Mouse (Mus musculus) Patski (cell line): ENCODE measurements around the gene Pla2g4a. TPM values are rescaled to one million over a fixed set of nuclear protein-coding genes. Genes with fewer than 3 reads are reported as not detected.

Source experiments
- ATAC-seq: fragments of 100-300 bp; one replicate; pipeline ENCODE4 v1.8.0; 2021
- CTCF ChIA-PET: fragments of 350-600 bp; sonication (Branson Sonifier 250); formaldehyde crosslinking; loops from one replicate; lab custom pipeline; 2022; ENCODE audit warnings: inconsistent platforms; lab: Charles Lee
- POLR2A ChIA-PET: fragments of 350-600 bp; sonication (Branson Sonifier 250); formaldehyde crosslinking; loops from one replicate; lab custom pipeline; 2022; ENCODE audit warnings: antibody characterized with exemption, inconsistent platforms; lab: Charles Lee
- DNase-seq: peaks from one replicate; pipeline ENCODE4 v3.0.0-alpha.2; 2011; ENCODE audit warnings: low read depth, low spot score
- H3K27me3 ChIP-seq: fragments of 371-371 bp; one replicate; pipeline ENCODE4 v1.5.1; 2021
- CTCF ChIP-seq: fragments of 100-300 bp; IDR thresholded peaks from one replicate; pipeline ENCODE4 v1.5.1; 2021
- in situ Hi-C: fragments of 300-500 bp; cut with MboI; formaldehyde crosslinking; loops from 3 replicates; pipeline ENCODE4 v1.11.1; 2018; ENCODE audit warnings: low pct_unique_long_range_greater_than_20kb, mixed read lengths
- polyA plus RNA-seq: library from polyadenylated mRNA; unstranded; gene quantifications from one replicate; pipeline ENCODE4 v1.2.3, GENCODE M21; 2021

The Pla2g4a gene
- polyA plus RNA-seq, result 16.0 TPM

- in situ Hi-C loops, result no loop called here
- ATAC-seq, result peak; percentile 96
- ChIA-PET POLR2A (no interaction called here), CTCF (no interaction called here)
- no peak for TF ChIP-seq CTCF
- no peaks in the 10 kb centered on the region for H3K27me3 ChIP-seq
- DNase-seq, result no peak
Measured at GRCm38 (mm10) chr1:149960734-149961424, at the start of gene Pla2g4a. Gene Pla2g4a, minus strand, starts transcription at chr1:149961290.

DNA sequence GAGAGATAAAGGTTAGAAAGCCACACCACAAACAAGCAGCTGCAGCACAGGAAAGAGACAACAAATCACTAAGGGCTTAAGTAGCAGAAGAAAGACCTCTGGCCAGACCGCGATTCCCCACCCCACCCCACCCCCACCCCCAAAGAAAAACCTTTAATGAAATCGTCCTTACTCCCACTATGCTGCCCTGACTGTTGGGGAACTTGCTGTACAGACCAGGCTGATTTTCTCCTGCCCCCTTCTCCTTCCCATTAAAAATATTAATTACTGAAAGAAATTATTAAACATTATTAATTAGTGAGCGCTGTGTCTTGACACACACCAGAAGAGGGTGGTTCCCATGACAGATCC lies 49.5 kb upstream of the Pla2g4a start:
- DNase-seq (no peak), ATAC-seq (no peak)
- TF ChIP-seq CTCF, result no peak
- POLR2A ChIA-PET, result no interaction called here
- in situ Hi-C loops, result no loop called here
- no peaks in the 10 kb centered on the region for H3K27me3 ChIP-seq
- CTCF ChIA-PET, result no interaction called here

GRCm38 (mm10) chr1:150009968-150010628 lies 49.0 kb upstream of the Pla2g4a start:
- ATAC-seq (no peak), DNase-seq (no peak)
- H3K27me3 ChIP-seq, result no peaks in the 10 kb centered on the region
- TF ChIP-seq CTCF, result no peak
- CTCF ChIA-PET, result no interaction called here
- POLR2A ChIA-PET, result no interaction called here
- in situ Hi-C loops, result no loop called here

GRCm38 (mm10) chr1:150009134-150009533 lies 48.0 kb upstream of the Pla2g4a start:
- CTCF ChIA-PET, result interaction anchor here (0.9 kb wide), 1 partner anchor 8 kb away, joined by 3 read pairs; no protein-coding TSS in a partner anchor
- POLR2A ChIA-PET, result no interaction called here
- no peaks in the 10 kb centered on the region for H3K27me3 ChIP-seq
- no peak for TF ChIP-seq CTCF
- in situ Hi-C loops, result no loop called here
- ATAC-seq (no peak), DNase-seq (no peak)

DNA sequence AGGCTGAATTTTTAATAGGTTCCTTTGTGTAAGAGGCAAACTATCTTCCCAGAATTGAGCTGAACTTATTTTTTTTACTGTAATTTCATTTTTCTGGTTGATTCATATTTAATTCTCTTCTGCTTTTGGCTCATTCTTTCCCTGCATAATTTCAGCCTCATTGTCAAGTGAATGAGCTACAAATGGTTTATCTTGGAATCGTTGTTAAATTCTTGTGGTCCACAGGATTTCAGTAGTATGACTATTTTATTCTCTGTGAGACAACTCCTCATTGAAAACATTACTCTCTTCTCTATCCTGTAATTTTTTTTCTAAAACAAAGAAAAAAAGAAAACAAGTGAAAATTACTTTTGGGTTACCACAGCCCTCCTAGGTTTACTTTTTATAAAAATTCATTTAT lies 14.5 kb upstream of the Pla2g4a start:
- in situ Hi-C loops, result no loop called here
- no peak for TF ChIP-seq CTCF
- POLR2A ChIA-PET, result interaction anchor here (0.6 kb wide), 1 partner anchor 1963 kb away, joined by 3 read pairs; no protein-coding TSS in a partner anchor
- CTCF ChIA-PET, result no interaction called here
- DNase-seq (peak; percentile 17), ATAC-seq (no peak)
- no peaks in the 10 kb centered on the region for H3K27me3 ChIP-seq

- ATAC-seq, result no peak
Measured at GRCm38 (mm10) chr1:149965826-149966225, 4.7 kb upstream of the Pla2g4a start.

GRCm38 (mm10) chr1:149961425-149962303 lies 574 bp upstream of the Pla2g4a start:
- ATAC-seq, result peak; percentile 14
- POLR2A ChIA-PET, result no interaction called here
- no peak for DNase-seq
- in situ Hi-C loops, result no loop called here
- no peak for TF ChIP-seq CTCF
- no peaks in the 10 kb centered on the region for H3K27me3 ChIP-seq
- CTCF ChIA-PET, result no interaction called here

More at GRCm38 (mm10) chr1:149965826-149966225, 4.7 kb upstream of the Pla2g4a start:
- ChIA-PET CTCF (no interaction called here), POLR2A (no interaction called here)
- no peak for DNase-seq
- TF ChIP-seq CTCF, result no peak
- in situ Hi-C loops, result no loop called here
- H3K27me3 ChIP-seq, result no peaks in the 10 kb centered on the region

DNA sequence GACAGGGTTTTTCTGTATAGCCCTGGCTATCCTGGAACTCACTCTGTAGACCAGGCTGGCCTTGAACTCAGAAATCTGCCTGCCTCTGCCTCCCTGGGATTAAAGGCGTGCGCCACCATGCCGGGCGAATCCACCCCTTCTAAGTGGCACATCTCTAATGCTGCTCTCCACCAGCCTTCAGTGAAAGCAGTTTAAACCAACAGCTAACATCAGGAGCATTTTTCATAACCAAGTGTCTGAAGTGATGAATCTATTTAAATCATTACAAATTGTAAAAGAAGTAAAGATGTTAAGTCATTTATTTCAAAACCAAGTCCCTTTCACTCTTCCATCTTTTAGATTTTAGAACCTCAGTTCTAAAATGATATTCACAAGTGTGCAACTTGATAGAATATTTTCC lies 839 bp downstream of the Pla2g4a start:
- no peak for ATAC-seq
- H3K27me3 ChIP-seq, result no peaks in the 10 kb centered on the region
- ChIA-PET POLR2A (no interaction called here), CTCF (no interaction called here)
- no peak for DNase-seq
- no peak for TF ChIP-seq CTCF
- in situ Hi-C loops, result no loop called here

GRCm38 (mm10) chr1:149959069-149959468 lies 2.0 kb downstream of the Pla2g4a start:
- POLR2A ChIA-PET, result no interaction called here
- CTCF ChIA-PET, result interaction anchor here (0.7 kb wide), 1 partner anchor 9 kb away, joined by 3 read pairs; no protein-coding TSS in a partner anchor
- in situ Hi-C loops, result no loop called here

GRCm38 (mm10) chr1:149955482-149955881 lies 5.6 kb downstream of the Pla2g4a start:
- CTCF ChIA-PET, result interaction anchor here (1.2 to 2.1 kb wide), 3 partner anchors 12 to 87 kb away, joined by 3 to 4 read pairs (median 4); no protein-coding TSS in a partner anchor
- ATAC-seq (no peak), DNase-seq (no peak)
- no peaks in the 10 kb centered on the region for H3K27me3 ChIP-seq
- in situ Hi-C loops, result no loop called here
- no peak for TF ChIP-seq CTCF
- POLR2A ChIA-PET, result no interaction called here

More at GRCm38 (mm10) chr1:149959069-149959468, 2.0 kb downstream of the Pla2g4a start:
- no peak for DNase-seq
- TF ChIP-seq CTCF, result no peak
- H3K27me3 ChIP-seq, result no peaks in the 10 kb centered on the region
- ATAC-seq, result no peak
